Mouse (Mus musculus): ENCODE results near the gene Zbtb16. TPM values are rescaled to one million over a fixed set of nuclear protein-coding genes. Genes with fewer than 3 reads are reported as not detected.

The Zbtb16 gene
- polyA plus RNA-seq, 1 experiment: 4.1 TPM

DNA sequence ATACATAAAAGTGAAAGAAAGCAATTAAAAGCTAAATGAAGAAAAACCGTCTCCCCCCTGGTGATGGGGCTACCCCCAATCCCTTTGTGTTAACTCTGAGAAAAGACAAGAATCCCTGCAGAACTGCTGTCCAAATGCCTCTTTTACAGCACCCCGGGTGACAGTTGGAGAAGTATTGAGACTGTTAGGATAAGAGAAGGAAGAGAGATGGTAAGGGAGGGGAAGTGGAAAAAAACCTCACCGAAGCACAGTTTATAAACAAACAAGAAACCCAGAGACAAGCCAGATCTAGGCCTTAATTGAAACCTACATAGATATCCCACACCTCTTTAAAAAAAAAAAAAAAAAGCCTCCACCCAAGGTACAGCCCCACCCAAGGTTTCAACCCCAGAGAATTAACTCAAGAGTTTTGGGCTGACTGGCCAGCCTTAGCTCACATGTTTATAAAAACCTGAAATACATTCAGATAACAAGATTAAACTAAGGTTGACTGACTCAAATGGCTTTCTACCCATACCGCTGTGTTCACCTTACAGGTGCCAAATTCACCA, 42.3 kb downstream of the Zbtb16 start:
- Histone ChIP-seq H3K36me3 (ENCODE audit: control insufficient read depth, insufficient read depth, low read length) (no peaks in the 10 kb centered on the region), H3K4me3 (ENCODE audit: control insufficient read depth, insufficient read depth, low read length) (no peak overlapping the region), H3K4me1 (replicated peaks; ENCODE audit: control insufficient read depth, insufficient read depth, low read length) (peaks cover 11% of the 10 kb centered on the region), H3K27me3 (ENCODE audit: control insufficient read depth, insufficient read depth, low read length) (no peaks in the 10 kb centered on the region), H3K27ac (ENCODE audit: control insufficient read depth, insufficient read depth, low read length) (no peak overlapping the region)
- DNase-seq: no peak
- WGBS: 46% methylated on average over 4 of the region's 4 CpGs
- no peak for TF ChIP-seq POLR2A (IDR thresholded peaks at IDR 0.05; ENCODE audit: control insufficient read depth, extremely low read depth, insufficient read depth, low read length, poor library complexity)
- TF ChIP-seq CTCF (IDR thresholded peaks at IDR 0.05; ENCODE audit: borderline replicate concordance, control insufficient read depth, extremely low read depth, insufficient read depth, low read length, poor library complexity): no peak

DNA sequence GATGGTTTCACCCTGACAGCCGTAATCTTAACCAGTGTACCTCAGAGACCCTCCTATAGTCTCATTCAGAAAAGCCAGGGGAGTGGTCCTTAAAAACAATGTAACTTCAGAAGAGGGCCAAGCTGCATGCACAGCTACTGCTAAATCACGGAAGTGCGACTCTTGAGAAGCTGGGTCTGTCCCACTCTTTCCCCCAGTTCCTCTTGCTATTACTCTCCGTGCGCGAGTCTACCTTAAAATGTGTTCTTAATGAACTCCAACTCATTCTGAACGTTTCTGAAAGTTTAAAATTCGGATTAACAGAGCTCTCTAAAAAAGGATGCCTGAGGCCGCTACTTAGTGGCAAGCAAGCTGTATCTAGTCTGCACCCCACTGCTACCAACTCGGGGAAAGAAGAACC, 45.4 kb downstream of the Zbtb16 start:
- no peak overlapping the region for H3K27ac ChIP-seq (ENCODE audit: control insufficient read depth, insufficient read depth, low read length)
- 89% methylated on average over 10 of the region's 10 CpGs for WGBS
- DNase-seq: no peak
- no peak for TF ChIP-seq CTCF (IDR thresholded peaks at IDR 0.05; ENCODE audit: borderline replicate concordance, control insufficient read depth, extremely low read depth, insufficient read depth, low read length, poor library complexity)
- no peak for TF ChIP-seq POLR2A (IDR thresholded peaks at IDR 0.05; ENCODE audit: control insufficient read depth, extremely low read depth, insufficient read depth, low read length, poor library complexity)
- H3K36me3 ChIP-seq (ENCODE audit: control insufficient read depth, insufficient read depth, low read length): no peaks in the 10 kb centered on the region
- H3K27me3 ChIP-seq (ENCODE audit: control insufficient read depth, insufficient read depth, low read length): no peaks in the 10 kb centered on the region
- H3K4me3 ChIP-seq (ENCODE audit: control insufficient read depth, insufficient read depth, low read length): no peak overlapping the region
- peaks cover 8% of the 10 kb centered on the region for H3K4me1 ChIP-seq (replicated peaks; ENCODE audit: control insufficient read depth, insufficient read depth, low read length)

DNA sequence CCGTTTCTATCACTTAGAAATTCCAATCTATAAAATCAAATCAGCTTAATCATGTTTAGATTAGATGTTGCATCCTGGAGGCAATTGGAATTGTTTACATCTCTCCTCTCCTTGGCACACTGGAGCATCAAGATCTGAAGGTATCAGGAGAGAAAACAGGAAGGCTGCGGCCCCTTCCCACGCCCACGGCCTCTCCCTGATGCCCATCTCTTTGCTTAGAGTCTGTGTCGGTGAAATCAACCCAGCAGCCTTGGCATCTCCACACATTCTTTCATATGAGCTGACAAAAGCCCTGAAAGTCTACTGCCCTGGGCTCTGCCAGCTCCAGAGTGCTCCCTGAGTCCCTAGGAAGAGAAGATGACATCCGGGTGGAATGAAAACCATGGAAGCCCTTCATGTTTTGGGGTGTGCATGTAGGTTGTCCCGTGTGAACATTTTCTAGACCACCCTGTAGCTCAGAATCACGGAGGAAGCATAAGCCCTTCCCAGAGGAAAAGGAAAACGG, 48.1 kb downstream of the Zbtb16 start:
- Histone ChIP-seq H3K4me1 (replicated peaks; ENCODE audit: control insufficient read depth, insufficient read depth, low read length) (no peaks in the 10 kb centered on the region), H3K27me3 (ENCODE audit: control insufficient read depth, insufficient read depth, low read length) (no peaks in the 10 kb centered on the region), H3K36me3 (ENCODE audit: control insufficient read depth, insufficient read depth, low read length) (no peaks in the 10 kb centered on the region), H3K4me3 (ENCODE audit: control insufficient read depth, insufficient read depth, low read length) (no peak overlapping the region), H3K27ac (ENCODE audit: control insufficient read depth, insufficient read depth, low read length) (no peak overlapping the region)
- WGBS: 90% methylated on average over 9 of the region's 9 CpGs
- TF ChIP-seq POLR2A (IDR thresholded peaks at IDR 0.05; ENCODE audit: control insufficient read depth, extremely low read depth, insufficient read depth, low read length, poor library complexity): no peak
- TF ChIP-seq CTCF (IDR thresholded peaks at IDR 0.05; ENCODE audit: borderline replicate concordance, control insufficient read depth, extremely low read depth, insufficient read depth, low read length, poor library complexity): no peak
- no peak for DNase-seq

DNA sequence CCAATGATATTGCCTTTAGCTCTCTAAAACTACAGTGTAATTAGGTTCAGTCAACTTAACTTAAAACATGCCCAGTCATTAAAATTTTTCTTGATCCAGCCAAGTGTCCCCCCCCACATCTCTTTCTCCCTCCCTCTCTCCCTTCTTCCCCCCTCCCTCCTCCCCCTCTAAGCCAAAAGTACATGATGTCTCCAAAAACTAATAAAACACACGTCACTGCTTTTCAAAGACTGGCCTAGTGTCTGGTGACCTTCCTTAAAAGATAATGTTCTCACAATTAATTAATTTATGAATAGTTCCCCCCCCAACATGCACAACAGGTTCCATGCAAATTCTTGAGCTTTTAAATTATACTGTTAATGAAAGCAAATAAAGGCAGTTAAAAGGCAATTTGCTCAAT, 48.7 kb downstream of the Zbtb16 start:
- TF ChIP-seq POLR2A (IDR thresholded peaks at IDR 0.05; ENCODE audit: control insufficient read depth, extremely low read depth, insufficient read depth, low read length, poor library complexity): no peak
- TF ChIP-seq CTCF (IDR thresholded peaks at IDR 0.05; ENCODE audit: borderline replicate concordance, control insufficient read depth, extremely low read depth, insufficient read depth, low read length, poor library complexity): no peak
- Histone ChIP-seq H3K4me1 (replicated peaks; ENCODE audit: control insufficient read depth, insufficient read depth, low read length) (no peaks in the 10 kb centered on the region; the same call in 1 of the 2 replicates), H3K27ac (ENCODE audit: control insufficient read depth, insufficient read depth, low read length) (no peak overlapping the region), H3K36me3 (ENCODE audit: control insufficient read depth, insufficient read depth, low read length) (no peaks in the 10 kb centered on the region), H3K27me3 (ENCODE audit: control insufficient read depth, insufficient read depth, low read length) (no peaks in the 10 kb centered on the region), H3K4me3 (ENCODE audit: control insufficient read depth, insufficient read depth, low read length) (no peak overlapping the region)
- 76% methylated on average over 1 of the region's 1 CpGs for WGBS
- no peak for DNase-seq

DNA sequence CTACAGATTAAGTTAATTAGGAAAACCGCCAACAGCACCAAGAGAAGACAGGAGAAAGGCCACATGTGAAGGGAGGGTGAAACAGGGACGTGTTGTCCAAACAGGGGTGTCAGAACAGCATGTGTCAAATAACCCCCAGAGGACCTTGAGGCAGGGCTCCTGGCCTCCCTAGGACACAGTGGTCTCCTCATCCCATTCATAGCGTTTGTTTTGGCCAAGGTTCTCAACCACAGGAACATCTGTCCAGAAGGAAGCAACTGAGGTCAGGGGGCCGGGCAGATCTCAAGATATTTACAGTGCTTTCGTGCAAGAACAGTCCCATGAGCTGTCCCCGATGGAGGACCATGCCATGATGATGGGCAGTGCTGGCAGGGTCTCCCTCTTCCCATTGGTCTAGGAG, 49.2 kb downstream of the Zbtb16 start:
- Histone ChIP-seq H3K27me3 (ENCODE audit: control insufficient read depth, insufficient read depth, low read length) (no peaks in the 10 kb centered on the region), H3K27ac (ENCODE audit: control insufficient read depth, insufficient read depth, low read length) (no peak overlapping the region), H3K4me3 (ENCODE audit: control insufficient read depth, insufficient read depth, low read length) (no peak overlapping the region), H3K36me3 (ENCODE audit: control insufficient read depth, insufficient read depth, low read length) (no peaks in the 10 kb centered on the region), H3K4me1 (replicated peaks; ENCODE audit: control insufficient read depth, insufficient read depth, low read length) (no peaks in the 10 kb centered on the region; the same call in 1 of the 2 replicates)
- 38% methylated on average over 6 of the region's 6 CpGs for WGBS
- DNase-seq: no peak
- TF ChIP-seq CTCF (IDR thresholded peaks at IDR 0.05; ENCODE audit: borderline replicate concordance, control insufficient read depth, extremely low read depth, insufficient read depth, low read length, poor library complexity): no peak
- TF ChIP-seq POLR2A (IDR thresholded peaks at IDR 0.05; ENCODE audit: control insufficient read depth, extremely low read depth, insufficient read depth, low read length, poor library complexity): no peak

DNA sequence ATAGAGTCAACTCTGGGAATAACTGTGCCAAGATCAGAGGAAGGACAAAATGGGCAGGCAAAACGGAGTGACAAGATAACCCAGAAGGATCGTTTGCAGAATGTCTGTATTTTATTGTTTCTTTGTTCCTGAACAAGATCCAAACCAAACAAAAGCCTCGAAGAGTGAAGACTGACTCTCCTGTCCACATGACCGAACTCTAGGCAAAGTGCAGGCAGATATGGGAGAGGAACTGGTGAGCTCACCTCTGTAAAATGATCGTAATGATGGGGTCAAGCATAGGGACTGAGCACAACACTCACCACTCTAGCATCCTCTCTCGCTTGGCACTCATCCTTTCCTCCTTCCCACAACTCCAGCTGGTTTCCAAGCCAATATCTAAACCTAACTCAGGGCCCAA, 51.1 kb downstream of the Zbtb16 start:
- Histone ChIP-seq H3K4me3 (ENCODE audit: control insufficient read depth, insufficient read depth, low read length) (no peak overlapping the region), H3K27me3 (ENCODE audit: control insufficient read depth, insufficient read depth, low read length) (no peaks in the 10 kb centered on the region), H3K36me3 (ENCODE audit: control insufficient read depth, insufficient read depth, low read length) (no peaks in the 10 kb centered on the region), H3K4me1 (replicated peaks; ENCODE audit: control insufficient read depth, insufficient read depth, low read length) (no peaks in the 10 kb centered on the region; the same call in 1 of the 2 replicates), H3K27ac (ENCODE audit: control insufficient read depth, insufficient read depth, low read length) (no peak overlapping the region)
- no peak for TF ChIP-seq CTCF (IDR thresholded peaks at IDR 0.05; ENCODE audit: borderline replicate concordance, control insufficient read depth, extremely low read depth, insufficient read depth, low read length, poor library complexity)
- TF ChIP-seq POLR2A (IDR thresholded peaks at IDR 0.05; ENCODE audit: control insufficient read depth, extremely low read depth, insufficient read depth, low read length, poor library complexity): no peak
- DNase-seq: no peak
- 88% methylated on average over 6 of the region's 6 CpGs for WGBS

DNA sequence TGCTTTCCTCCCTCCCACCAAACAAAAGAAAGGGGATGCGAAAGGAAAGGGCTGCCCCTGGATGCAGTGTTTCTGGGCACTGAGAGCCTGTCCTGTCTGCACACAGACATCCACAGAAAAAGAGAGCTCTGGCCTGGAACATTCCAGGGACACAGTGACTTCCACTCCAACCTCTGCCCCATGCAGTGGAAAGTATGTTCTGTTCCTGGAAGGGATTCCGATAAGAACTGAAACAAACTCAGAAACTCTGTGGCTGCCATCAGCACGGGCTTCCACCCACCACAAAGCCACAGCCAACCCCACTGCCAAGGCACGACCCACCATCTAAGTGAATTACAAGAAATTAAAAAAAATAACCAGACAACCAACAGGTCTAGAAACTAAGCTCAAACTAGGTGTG, 52.7 kb downstream of the Zbtb16 start:
- Histone ChIP-seq H3K36me3 (ENCODE audit: control insufficient read depth, insufficient read depth, low read length) (no peaks in the 10 kb centered on the region), H3K27me3 (ENCODE audit: control insufficient read depth, insufficient read depth, low read length) (no peaks in the 10 kb centered on the region), H3K4me3 (ENCODE audit: control insufficient read depth, insufficient read depth, low read length) (no peak overlapping the region), H3K27ac (ENCODE audit: control insufficient read depth, insufficient read depth, low read length) (no peak overlapping the region), H3K4me1 (replicated peaks; ENCODE audit: control insufficient read depth, insufficient read depth, low read length) (no peaks in the 10 kb centered on the region; the same call in 1 of the 2 replicates)
- no peak for DNase-seq
- WGBS: 22% methylated on average over 4 of the region's 4 CpGs
- TF ChIP-seq POLR2A (IDR thresholded peaks at IDR 0.05; ENCODE audit: control insufficient read depth, extremely low read depth, insufficient read depth, low read length, poor library complexity) (no peak), CTCF (IDR thresholded peaks at IDR 0.05; ENCODE audit: borderline replicate concordance, control insufficient read depth, extremely low read depth, insufficient read depth, low read length, poor library complexity) (no peak)

All from thymus, adult 2 months (tissue).